Mouse (Mus musculus) mouse trophoblast stem cell (cell line): ENCODE measurements around the gene Fam129b.

Experiments used
- in situ Hi-C, 2 experiments: fragments of 300-500 bp; cut with MseI, MboI; formaldehyde crosslinking; loops; 2 replicates in 1 of 2; 3 replicates in 1 of 2; pipeline ENCODE4 v1.15.1; 2025

Fam129b gene

GRCm38 (mm10) chr2:32859010-32859621, 16.8 kb upstream of the Fam129b start:
- in situ Hi-C loops, result no loop called here

GRCm38 (mm10) chr2:32859622-32860012, 16.3 kb upstream of the Fam129b start:
- in situ Hi-C loops, result loop anchor here (5.0 kb wide), 1 partner anchor 58 kb away; no protein-coding TSS in a partner anchor

GRCm38 (mm10) chr2:32860799-32861198, 15.1 kb upstream of the Fam129b start:
- in situ Hi-C loops, result loop anchor here (5.0 kb wide), 1 partner anchor 57 kb away; no protein-coding TSS in a partner anchor

GRCm38 (mm10) chr2:32863317-32863716, 12.6 kb upstream of the Fam129b start:
- in situ Hi-C loops, result loop anchor here (5.0 kb wide), 1 partner anchor 54 kb away; no protein-coding TSS in a partner anchor

GRCm38 (mm10) chr2:32864755-32865154, 11.2 kb upstream of the Fam129b start:
- in situ Hi-C loops, result loop anchor here (5.0 kb wide), 1 partner anchor 53 kb away; no protein-coding TSS in a partner anchor

- in situ Hi-C loops, result no loop called here
Observed at GRCm38 (mm10) chr2:32867354-32867753, 8.6 kb upstream of the Fam129b start.

GRCm38 (mm10) chr2:32869721-32870274, 6.1 kb upstream of the Fam129b start:
- in situ Hi-C loops, result no loop called here

GRCm38 (mm10) chr2:32870275-32871100, 5.4 kb upstream of the Fam129b start:
- in situ Hi-C loops, result no loop called here

- in situ Hi-C loops, result no loop called here
Observed at GRCm38 (mm10) chr2:32874070-32874469, 1.8 kb upstream of the Fam129b start.

- in situ Hi-C loops, result no loop called here
Observed at GRCm38 (mm10) chr2:32874951-32875674, 801 bp upstream of the Fam129b start.

GRCm38 (mm10) chr2:32876490-32877302, 782 bp downstream of the Fam129b start:
- in situ Hi-C loops, result no loop called here

- in situ Hi-C loops, result no loop called here
Observed at GRCm38 (mm10) chr2:32877303-32877702, 1.4 kb downstream of the Fam129b start.

GRCm38 (mm10) chr2:32877761-32878393, 2.0 kb downstream of the Fam129b start:
- in situ Hi-C loops, result no loop called here

GRCm38 (mm10) chr2:32878396-32878795, 2.5 kb downstream of the Fam129b start:
- in situ Hi-C loops, result no loop called here

- in situ Hi-C loops, result no loop called here
Observed at GRCm38 (mm10) chr2:32879593-32879992, 3.7 kb downstream of the Fam129b start.

GRCm38 (mm10) chr2:32881054-32881453, 5.1 kb downstream of the Fam129b start:
- in situ Hi-C loops, result no loop called here

GRCm38 (mm10) chr2:32881723-32882122, 5.8 kb downstream of the Fam129b start:
- in situ Hi-C loops, result no loop called here

- in situ Hi-C loops, result no loop called here
Observed at GRCm38 (mm10) chr2:32882283-32883043, 6.5 kb downstream of the Fam129b start.

- in situ Hi-C loops, result no loop called here
Observed at GRCm38 (mm10) chr2:32884745-32885144, 8.8 kb downstream of the Fam129b start.

GRCm38 (mm10) chr2:32888029-32888428, 12.1 kb downstream of the Fam129b start:
- in situ Hi-C loops, result no loop called here
